Mouse (Mus musculus) hindbrain, embryonic 16.5 days (tissue): ENCODE results near the gene Clrn3. TPM values are rescaled to one million over a fixed set of nuclear protein-coding genes. Genes with fewer than 3 reads are reported as not detected.
A peak's percentile ranks its signal among the peaks of the same experiment; 100 is the strongest.

Experiments
- ATAC-seq: fragments of 200-750 bp; cut with Nextera tagmentation; 2 replicates; pipeline ENCODE4 v1.8.0; 2017; ENCODE audit warnings: moderate TSS enrichment, moderate library complexity
- H3K27ac ChIP-seq: fragments of 300-500 bp; sonication (generic); 2 replicates; pipeline ENCODE4 v1.5.1; 2014; ENCODE audit warnings: low read depth, mild to moderate bottlenecking, control low read depth, low read length, moderate library complexity
- H3K27me3 ChIP-seq: fragments of 300-500 bp; sonication (generic); replicated peaks from 2 replicates; pipeline ENCODE4 v1.6.1; 2014; ENCODE audit warnings: low read length; ENCODE audit not compliant: control insufficient read depth, insufficient read depth
- H3K36me3 ChIP-seq: fragments of 300-500 bp; sonication (generic); 2 replicates; pipeline ENCODE4 v1.6.1; 2014; ENCODE audit warnings: mild to moderate bottlenecking, low read length, moderate library complexity, mixed read lengths; ENCODE audit not compliant: control insufficient read depth, insufficient read depth
- H3K4me1 ChIP-seq: fragments of 300-500 bp; sonication (generic); 2 replicates; pipeline ENCODE4 v1.6.1; 2014; ENCODE audit warnings: low read depth, low read length; ENCODE audit not compliant: control insufficient read depth, insufficient read depth
- H3K4me2 ChIP-seq: fragments of 300-500 bp; sonication (generic); 2 replicates; pipeline ENCODE4 v1.6.1; 2014; ENCODE audit warnings: mild to moderate bottlenecking, low read length, control low read depth, moderate library complexity
- H3K4me3 ChIP-seq: fragments of 300-500 bp; sonication (generic); 2 replicates; pipeline ENCODE4 v1.5.1; 2014; ENCODE audit warnings: mild to moderate bottlenecking, low read length, control low read depth, moderate library complexity
- H3K9ac ChIP-seq: fragments of 300-500 bp; sonication (generic); 2 replicates; pipeline ENCODE4 v1.6.1; 2014; ENCODE audit warnings: low read depth, mild to moderate bottlenecking, control low read depth, low read length, moderate library complexity
- H3K9me3 ChIP-seq: fragments of 300-500 bp; sonication (generic); 2 replicates; pipeline ENCODE4 v1.6.1; 2014; ENCODE audit warnings: mild to moderate bottlenecking, low read length, moderate library complexity; ENCODE audit not compliant: control insufficient read depth
- WGBS: fragments of 180-500 bp; shearing (Covaris S2); extraction: QIAGEN DNeasy Blood & Tissue Kit; methylation state at CpG from one replicate; pipeline ENCODE4 v1.1.7; 2014; 5-methylcytosine and 5-hydroxymethylcytosine counted together
- polyA plus RNA-seq: library from polyadenylated mRNA; unstranded; fragments of >200 nt; fragmentation: Nextera tagmentation; extraction: Ambion mirVana; gene quantifications from 2 replicates; pipeline ENCODE4 v1.2.1, GENCODE M21; 2015

The Clrn3 gene
- polyA plus RNA-seq, 1 experiment from 2014 or later, result not detected

DNA sequence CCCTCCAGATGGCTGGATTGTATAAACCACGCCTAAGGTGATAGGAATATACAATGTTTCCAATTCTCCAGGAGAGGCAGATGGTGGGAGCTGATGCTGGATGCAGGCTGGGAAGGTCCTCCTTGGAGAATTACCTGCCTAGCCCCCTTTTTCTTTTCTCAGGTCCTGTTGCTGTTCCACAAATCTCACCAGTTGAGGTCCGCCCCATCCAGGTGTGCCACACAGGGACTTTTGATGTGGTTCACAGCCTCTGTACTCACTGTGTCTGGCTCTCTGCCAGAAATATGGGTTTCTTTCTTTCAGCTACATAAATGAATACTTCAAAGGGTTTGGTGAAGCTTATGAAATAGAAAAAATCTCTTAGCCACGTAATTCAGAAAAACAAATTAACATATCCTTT lies 13.8 kb upstream of the Clrn3 start:
- H3K4me2 ChIP-seq, result no peak overlapping the region
- H3K4me3 ChIP-seq, result no peak overlapping the region
- H3K9ac ChIP-seq, result no peak overlapping the region
- no peaks in the 10 kb centered on the region for H3K36me3 ChIP-seq
- WGBS, result 71% methylated on average over 3 of the region's 3 CpGs
- H3K4me1 ChIP-seq, result peaks cover 5% of the 10 kb centered on the region; the same call in 1 of the 2 replicates
- H3K9me3 ChIP-seq, result no peaks in the 10 kb centered on the region
- no peak for ATAC-seq
- no peak overlapping the region for H3K27ac ChIP-seq
- no peaks in the 10 kb centered on the region for H3K27me3 ChIP-seq

DNA sequence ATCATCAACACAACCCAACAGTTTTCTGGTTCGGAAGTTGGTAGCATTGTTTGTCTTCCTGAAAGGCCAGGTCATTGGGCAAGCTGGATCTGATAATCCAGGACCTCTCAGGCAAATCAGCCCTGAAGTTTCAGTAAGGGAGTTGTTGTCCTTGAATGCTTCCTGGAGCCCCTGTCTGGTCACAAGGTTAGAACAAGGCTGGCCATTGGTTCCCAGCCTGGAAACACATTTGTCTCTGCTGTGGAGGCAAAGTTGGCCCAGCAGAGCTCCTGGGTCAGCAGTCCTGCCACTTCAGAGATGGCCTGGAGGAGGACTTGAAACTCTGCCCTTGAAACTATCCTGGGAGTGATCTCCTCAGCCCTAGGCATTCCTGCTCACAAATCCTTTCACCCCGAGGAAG lies 11.0 kb upstream of the Clrn3 start:
- peak overlapping the region; percentile 81 for H3K4me2 ChIP-seq
- no peak overlapping the region for H3K9ac ChIP-seq
- no peak overlapping the region for H3K4me3 ChIP-seq

DNA sequence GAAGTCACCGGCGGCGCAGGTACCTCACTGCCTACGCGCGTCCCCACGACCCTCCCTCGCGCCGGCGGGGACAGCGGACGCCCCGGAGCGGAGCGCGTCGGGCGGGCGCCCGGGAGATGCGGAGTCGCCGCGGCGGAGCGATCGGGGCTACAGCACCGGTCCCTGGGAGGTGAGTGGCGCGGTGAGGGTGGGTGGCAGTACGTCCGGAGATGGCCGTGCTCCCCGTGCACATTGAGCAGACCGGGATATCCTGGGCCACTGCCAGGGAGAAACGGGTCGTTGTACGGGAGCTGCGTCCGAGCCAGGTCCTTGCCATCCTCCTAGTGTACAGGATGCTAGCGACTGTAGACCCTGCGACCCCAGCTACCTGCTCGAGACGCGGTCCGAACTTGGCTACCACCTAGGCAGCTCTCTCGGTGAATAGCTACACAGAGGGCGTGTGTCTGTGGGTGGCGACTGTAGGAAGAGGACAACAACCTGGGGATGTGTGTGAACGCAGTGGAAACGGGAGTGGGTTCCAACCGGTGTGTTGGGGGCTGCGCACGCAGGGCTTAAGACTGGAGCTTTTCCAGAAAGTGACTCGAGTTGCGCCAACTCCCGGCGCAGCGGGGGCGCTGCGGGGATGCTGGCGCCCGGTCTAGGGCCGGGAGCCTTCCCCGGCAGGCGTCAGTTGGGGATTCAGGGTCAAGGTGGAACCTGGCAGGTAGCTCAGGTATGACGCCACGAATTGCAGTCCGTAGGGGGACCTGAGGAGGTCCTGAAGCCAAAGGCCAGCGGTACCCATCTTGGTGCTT lies 9.7 kb upstream of the Clrn3 start:
- no peaks in the 10 kb centered on the region for H3K36me3 ChIP-seq
- H3K4me2 ChIP-seq, result peak overlapping the region; percentile 81
- WGBS, result 2% methylated on average over 55 of the region's 71 CpGs
- ATAC-seq, result peak; percentile 68
- H3K27me3 ChIP-seq, result no peaks in the 10 kb centered on the region
- peak overlapping the region; percentile 66 for H3K4me3 ChIP-seq
- H3K9me3 ChIP-seq, result no peaks in the 10 kb centered on the region
- peak overlapping the region; percentile 79 for H3K9ac ChIP-seq
- peak overlapping the region; percentile 82 for H3K27ac ChIP-seq
- 0 out of 2 replicates have a peak, but pooled peaks cover 3% of the 10 kb centered on the region for H3K4me1 ChIP-seq

More for the DNA sequence above, 11.0 kb upstream of the Clrn3 start:
- H3K9me3 ChIP-seq, result no peaks in the 10 kb centered on the region
- 0 out of 2 replicates have a peak, but pooled peaks cover 3% of the 10 kb centered on the region for H3K4me1 ChIP-seq
- 88% methylated on average over 2 of the region's 2 CpGs for WGBS
- H3K27ac ChIP-seq, result no peak overlapping the region
- H3K36me3 ChIP-seq, result no peaks in the 10 kb centered on the region
- H3K27me3 ChIP-seq, result no peaks in the 10 kb centered on the region
- ATAC-seq, result no peak

DNA sequence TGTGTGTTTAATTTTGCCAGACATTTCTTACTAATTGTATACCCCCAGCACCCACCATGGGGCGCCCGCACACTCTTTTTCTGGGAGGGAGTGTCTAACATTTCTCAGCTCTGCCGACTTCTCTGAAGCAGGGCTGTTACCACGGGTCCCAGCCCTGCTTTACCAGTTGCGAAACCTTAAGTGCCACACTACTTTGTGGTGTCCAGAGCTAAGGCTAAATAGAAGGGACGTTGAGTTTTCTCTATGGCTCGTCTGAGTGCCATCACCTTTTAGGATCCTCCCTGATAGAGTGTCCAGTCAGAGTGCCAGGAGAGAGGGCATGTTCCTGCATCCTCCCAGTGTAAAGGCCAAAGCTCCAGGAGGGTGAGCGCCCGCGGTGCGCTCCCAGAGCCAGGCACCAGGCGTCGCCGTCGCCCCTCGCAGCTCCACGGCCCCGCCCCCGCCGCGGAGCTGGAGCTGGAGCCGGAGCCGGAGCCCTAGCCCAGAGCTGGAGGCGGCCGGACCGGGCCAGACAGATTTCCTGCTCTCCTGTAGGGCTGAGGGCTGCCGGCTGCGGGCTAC lies 9.0 kb upstream of the Clrn3 start, which contains the start of gene Ptpre:
Gene Ptpre (plus strand): TSS at position 141 of the 561 bp plus-strand sequence.
- 3% methylated on average over 26 of the region's 28 CpGs for WGBS
- Histone ChIP-seq H3K27ac (peak within 1 kb of the TSS; percentile 82), H3K4me1 (0 out of 2 replicates have a peak, but pooled peaks cover 3% of the 10 kb centered on the region), H3K4me2 (peak within 1 kb of the TSS; percentile 81), H3K9me3 (no peaks in the 10 kb centered on the region), H3K36me3 (no peaks in the 10 kb centered on the region), H3K27me3 (no peaks in the 10 kb centered on the region), H3K4me3 (peak within 1 kb of the TSS; percentile 66), H3K9ac (peak within 1 kb of the TSS; percentile 79)
- ATAC-seq, result peak; percentile 96

DNA sequence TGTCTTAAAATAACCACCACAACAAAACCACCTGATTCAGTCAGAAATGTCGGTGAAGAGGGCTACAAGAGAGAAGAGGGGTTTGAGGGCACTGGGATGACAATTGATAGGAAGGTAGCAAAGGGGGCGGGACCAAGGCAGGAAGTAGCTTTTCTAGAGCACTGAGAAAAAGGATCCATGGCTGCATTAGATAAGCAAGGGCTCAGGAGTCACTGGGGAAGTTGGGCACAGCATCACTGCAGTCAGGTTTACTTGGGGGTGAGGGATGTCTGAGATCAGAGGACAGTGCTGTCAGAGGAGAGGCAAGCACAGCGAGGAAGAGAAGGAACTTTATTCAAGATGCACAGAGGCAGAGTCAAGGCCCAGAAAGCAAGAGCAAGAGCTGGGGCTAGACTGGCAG lies 7.5 kb upstream of the Clrn3 start:
- Histone ChIP-seq H3K36me3 (no peaks in the 10 kb centered on the region), H3K27me3 (no peaks in the 10 kb centered on the region), H3K4me3 (no peak overlapping the region), H3K9ac (no peak overlapping the region), H3K9me3 (no peaks in the 10 kb centered on the region), H3K4me1 (0 out of 2 replicates have a peak, but pooled peaks cover 3% of the 10 kb centered on the region), H3K27ac (no peak overlapping the region), H3K4me2 (no peak overlapping the region)
- WGBS, result 77% methylated on average over 3 of the region's 3 CpGs
- ATAC-seq, result no peak

DNA sequence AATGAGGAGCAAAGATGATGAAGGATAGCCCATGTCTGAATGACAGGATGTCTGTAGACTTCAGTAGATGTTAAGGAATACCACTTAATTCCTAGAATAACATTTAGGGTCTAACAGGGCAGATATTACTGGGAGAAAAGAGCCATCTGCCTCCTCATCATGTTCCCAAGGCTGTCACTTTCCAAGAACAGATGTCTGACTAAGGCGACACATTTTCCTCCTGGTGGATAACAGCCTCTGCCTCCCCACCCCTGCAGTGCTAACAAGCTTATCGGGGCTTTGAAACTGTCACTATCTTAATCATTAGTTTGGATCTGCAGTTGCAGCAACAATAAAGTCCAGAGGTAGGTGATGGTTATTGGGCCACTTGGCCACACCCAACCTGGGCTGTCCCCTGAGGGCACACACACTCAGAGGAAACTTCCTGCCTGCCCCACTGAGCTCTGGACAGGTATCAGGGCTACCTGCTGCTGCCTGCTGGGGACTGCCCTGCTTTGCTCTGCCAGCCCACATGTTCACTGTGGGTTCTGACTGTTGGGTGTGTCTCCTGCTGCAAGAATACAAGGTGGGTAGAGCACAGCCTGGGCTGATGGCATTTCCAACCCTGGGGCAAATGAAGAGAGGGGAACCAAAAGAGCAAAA lies 6.2 kb upstream of the Clrn3 start:
- WGBS, result 47% methylated on average over 2 of the region's 2 CpGs
- no peaks in the 10 kb centered on the region for H3K9me3 ChIP-seq
- no peaks in the 10 kb centered on the region for H3K36me3 ChIP-seq
- H3K9ac ChIP-seq, result no peak overlapping the region
- ATAC-seq, result no peak
- no peak overlapping the region for H3K27ac ChIP-seq
- H3K27me3 ChIP-seq, result no peaks in the 10 kb centered on the region
- no peak overlapping the region for H3K4me3 ChIP-seq
- no peak overlapping the region for H3K4me2 ChIP-seq
- 0 out of 2 replicates have a peak, but pooled peaks cover 3% of the 10 kb centered on the region for H3K4me1 ChIP-seq

DNA sequence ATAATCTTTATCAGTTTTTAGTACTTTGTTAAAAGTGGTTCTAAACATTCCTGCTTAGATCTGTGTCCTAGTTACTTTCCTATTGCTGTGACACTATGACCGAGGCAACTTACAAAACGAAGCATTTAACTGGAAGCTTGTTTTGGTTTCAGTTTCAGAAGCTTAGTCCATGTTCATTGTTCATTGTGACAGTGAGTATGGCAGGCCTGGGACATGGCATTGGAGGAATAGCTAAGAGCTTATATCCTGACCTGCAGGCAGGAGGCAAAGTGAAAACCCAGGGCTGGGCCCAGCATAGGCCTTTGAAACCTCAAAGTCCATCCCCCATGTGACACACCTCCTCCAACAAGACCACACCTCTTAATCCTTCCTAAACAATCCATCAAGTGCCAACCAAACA lies 614 bp upstream of the Clrn3 start:
- Histone ChIP-seq H3K36me3 (no peaks in the 10 kb centered on the region), H3K27me3 (no peaks in the 10 kb centered on the region), H3K27ac (no peak overlapping the region), H3K4me1 (no peaks in the 10 kb centered on the region), H3K9me3 (no peaks in the 10 kb centered on the region), H3K9ac (no peak overlapping the region), H3K4me2 (no peak overlapping the region), H3K4me3 (no peak overlapping the region)
- ATAC-seq, result no peak
- WGBS, result 93% methylated on average over 2 of the region's 2 CpGs

DNA sequence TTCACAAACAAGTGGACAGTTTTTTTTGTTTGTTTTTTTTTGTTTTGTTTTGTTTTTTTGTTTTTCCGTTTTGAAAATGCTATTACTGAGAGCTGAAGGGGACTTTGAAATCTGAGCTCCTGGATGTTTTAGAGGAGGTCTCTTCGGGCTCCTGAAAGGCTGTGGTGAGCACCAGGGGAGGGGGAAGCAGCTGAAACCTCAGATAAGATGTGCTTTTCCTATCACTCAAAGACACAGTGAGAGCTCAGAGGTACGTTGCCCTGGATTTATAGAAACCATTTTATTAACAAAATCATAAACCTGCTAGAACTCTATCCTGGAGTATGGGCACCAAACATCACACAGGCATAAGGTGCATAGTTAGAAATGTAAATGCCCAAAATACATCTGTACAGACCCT lies 1.3 kb downstream of the Clrn3 start:
- H3K4me2 ChIP-seq, result no peak overlapping the region
- ATAC-seq, result no peak
- H3K27ac ChIP-seq, result no peak overlapping the region
- WGBS, result 83% methylated on average over 3 of the region's 3 CpGs
- no peaks in the 10 kb centered on the region for H3K27me3 ChIP-seq
- H3K36me3 ChIP-seq, result no peaks in the 10 kb centered on the region
- H3K9me3 ChIP-seq, result no peaks in the 10 kb centered on the region
- no peaks in the 10 kb centered on the region for H3K4me1 ChIP-seq
- no peak overlapping the region for H3K4me3 ChIP-seq
- no peak overlapping the region for H3K9ac ChIP-seq

DNA sequence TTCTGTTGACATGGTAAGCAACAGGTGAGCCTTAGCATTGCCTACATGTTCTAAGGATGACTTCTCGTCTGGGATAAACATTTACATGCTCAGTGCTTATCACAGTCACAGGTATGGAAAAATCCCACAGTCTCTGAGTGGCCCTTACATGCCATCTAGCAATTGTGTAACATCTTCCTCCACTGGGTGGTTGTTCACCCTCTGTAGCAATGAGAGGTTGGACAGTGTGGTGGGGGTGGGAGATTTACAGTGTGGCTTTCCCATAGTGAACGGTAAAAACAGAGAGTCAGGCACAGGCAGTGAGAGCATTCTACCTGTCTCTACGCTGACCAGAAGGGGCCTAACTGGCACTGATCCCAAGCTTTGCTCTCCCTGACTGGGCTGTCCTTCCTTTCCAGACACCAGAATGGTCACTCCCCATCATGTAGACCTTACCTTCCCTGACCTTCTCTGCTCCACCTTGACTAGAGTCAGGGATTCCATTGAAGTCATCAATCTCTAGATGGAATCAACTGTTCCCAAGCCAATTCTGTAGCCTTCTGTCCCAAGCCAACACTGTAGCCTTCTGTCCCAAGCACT lies 1.8 kb downstream of the Clrn3 start:
- Histone ChIP-seq H3K4me2 (no peak overlapping the region), H3K36me3 (no peaks in the 10 kb centered on the region), H3K27ac (no peak overlapping the region), H3K4me1 (no peaks in the 10 kb centered on the region), H3K4me3 (no peak overlapping the region), H3K27me3 (no peaks in the 10 kb centered on the region), H3K9ac (no peak overlapping the region), H3K9me3 (no peaks in the 10 kb centered on the region)
- no peak for ATAC-seq
- WGBS, result 96% methylated on average over 3 of the region's 3 CpGs
